Mouse (Mus musculus) neural tube, embryonic 11.5 days (tissue): ENCODE measurements at regions not wholly inside any gene's neighbourhood (a gene's known extent, or its start where the extent isn't known, plus 50 kb on each side); places are given as distances from the start of the nearest gene placed in this dataset.

Experiments
- ATAC-seq: fragments of 200-750 bp; cut with Nextera tagmentation; 2 replicates; pipeline ENCODE4 v1.8.0; 2017; ENCODE audit warnings: moderate number of reproducible peaks, mild to moderate bottlenecking, moderate TSS enrichment, moderate library complexity; ENCODE audit not compliant: insufficient read depth, low FRiP score, low TSS enrichment
- DNase-seq: peaks from one replicate; pipeline ENCODE4 v3.0.0-alpha.2; 2015; ENCODE audit warnings: low spot score
- H3K27ac ChIP-seq: fragments of 300-500 bp; sonication (generic); 2 replicates; pipeline ENCODE4 v1.5.1; 2014; ENCODE audit warnings: low read depth, mild to moderate bottlenecking, low read length
- H3K27me3 ChIP-seq: fragments of 300-500 bp; sonication (generic); 2 replicates; pipeline ENCODE4 v1.6.1; 2014; ENCODE audit warnings: mild to moderate bottlenecking, low read length, mixed read lengths; ENCODE audit not compliant: control insufficient read depth, insufficient read depth
- H3K36me3 ChIP-seq: fragments of 300-500 bp; sonication (generic); 2 replicates; pipeline ENCODE4 v1.6.1; 2014; ENCODE audit warnings: mild to moderate bottlenecking, low read length, moderate library complexity, mixed read lengths; ENCODE audit not compliant: control insufficient read depth, insufficient read depth
- H3K4me1 ChIP-seq: fragments of 300-500 bp; sonication (generic); 2 replicates; pipeline ENCODE4 v1.6.1; 2014; ENCODE audit warnings: low read length, mixed read lengths; ENCODE audit not compliant: control insufficient read depth, insufficient read depth
- H3K4me2 ChIP-seq: fragments of 300-500 bp; sonication (generic); 2 replicates; pipeline ENCODE4 v1.6.1; 2014; ENCODE audit warnings: low read depth, mild to moderate bottlenecking, moderate library complexity
- H3K4me3 ChIP-seq: fragments of 300-500 bp; sonication (generic); 2 replicates; pipeline ENCODE4 v1.5.1; 2014; ENCODE audit warnings: low read depth, low read length
- H3K9ac ChIP-seq: fragments of 300-500 bp; sonication (generic); 2 replicates; pipeline ENCODE4 v1.6.1; 2014; ENCODE audit warnings: mild to moderate bottlenecking, low read length
- H3K9me3 ChIP-seq: fragments of 300-500 bp; sonication (generic); 2 replicates; pipeline ENCODE4 v1.6.1; 2016; ENCODE audit warnings: low read length; ENCODE audit not compliant: control insufficient read depth
- WGBS: fragments of 180-500 bp; shearing (Covaris S2); extraction: QIAGEN DNeasy Blood & Tissue Kit; methylation state at CpG from one replicate; pipeline ENCODE4 v1.1.7; 2014; 5-methylcytosine and 5-hydroxymethylcytosine counted together

GRCm38 (mm10) chr17:14610791-14611522, 83.1 kb downstream of the Thbs2 start:
- Histone ChIP-seq H3K4me2 (no peak overlapping the region), H3K27me3 (no peaks in the 10 kb centered on the region), H3K4me3 (no peak overlapping the region), H3K9me3 (no peaks in the 10 kb centered on the region), H3K27ac (no peak overlapping the region), H3K4me1 (no peaks in the 10 kb centered on the region), H3K9ac (no peak overlapping the region), H3K36me3 (no peaks in the 10 kb centered on the region)
- no peak for ATAC-seq
- WGBS = 77% methylated on average over 4 of the region's 4 CpGs
- DNase-seq = no peak

GRCm38 (mm10) chr17:14608845-14609244, 85.2 kb downstream of the Thbs2 start:
- Histone ChIP-seq H3K9me3 (no peaks in the 10 kb centered on the region), H3K9ac (no peak overlapping the region), H3K36me3 (no peaks in the 10 kb centered on the region), H3K27me3 (no peaks in the 10 kb centered on the region), H3K4me3 (no peak overlapping the region), H3K27ac (no peak overlapping the region), H3K4me2 (no peak overlapping the region), H3K4me1 (no peaks in the 10 kb centered on the region)
- no peak for DNase-seq
- 86% methylated on average over 4 of the region's 4 CpGs for WGBS
- no peak for ATAC-seq

- no peak for DNase-seq
- H3K9me3 ChIP-seq = no peaks in the 10 kb centered on the region
- H3K4me1 ChIP-seq = no peaks in the 10 kb centered on the region
- H3K4me2 ChIP-seq = no peak overlapping the region
- H3K4me3 ChIP-seq = no peak overlapping the region
- no peak for ATAC-seq
- WGBS = 86% methylated on average over 5 of the region's 5 CpGs
- no peak overlapping the region for H3K9ac ChIP-seq
- no peaks in the 10 kb centered on the region for H3K36me3 ChIP-seq
- H3K27ac ChIP-seq = no peak overlapping the region
- H3K27me3 ChIP-seq = no peaks in the 10 kb centered on the region
Observed at GRCm38 (mm10) chr17:14606356-14606989, 87.6 kb downstream of the Thbs2 start.

GRCm38 (mm10) chr17:14599681-14600080, 94.4 kb downstream of the Thbs2 start:
- Histone ChIP-seq H3K27me3 (no peaks in the 10 kb centered on the region), H3K36me3 (no peaks in the 10 kb centered on the region), H3K4me2 (no peak overlapping the region), H3K9me3 (no peaks in the 10 kb centered on the region), H3K4me3 (no peak overlapping the region), H3K9ac (no peak overlapping the region), H3K4me1 (no peaks in the 10 kb centered on the region), H3K27ac (no peak overlapping the region)
- 66% methylated on average over 10 of the region's 10 CpGs for WGBS
- ATAC-seq = no peak
- DNase-seq = no peak

- Histone ChIP-seq H3K9ac (no peak overlapping the region), H3K9me3 (no peaks in the 10 kb centered on the region), H3K4me2 (no peak overlapping the region), H3K27ac (no peak overlapping the region), H3K4me3 (no peak overlapping the region), H3K27me3 (no peaks in the 10 kb centered on the region), H3K4me1 (no peaks in the 10 kb centered on the region), H3K36me3 (no peaks in the 10 kb centered on the region)
- 90% methylated on average over 7 of the region's 7 CpGs for WGBS
- DNase-seq (no peak), ATAC-seq (no peak)
Observed at GRCm38 (mm10) chr17:14596470-14596869, 97.6 kb downstream of the Thbs2 start.

GRCm38 (mm10) chr17:14595525-14595924, 98.5 kb downstream of the Thbs2 start:
- Histone ChIP-seq H3K4me1 (no peaks in the 10 kb centered on the region), H3K4me2 (no peak overlapping the region), H3K9ac (no peak overlapping the region), H3K27me3 (no peaks in the 10 kb centered on the region), H3K9me3 (no peaks in the 10 kb centered on the region), H3K27ac (no peak overlapping the region), H3K4me3 (no peak overlapping the region), H3K36me3 (no peaks in the 10 kb centered on the region)
- WGBS = 89% methylated on average over 7 of the region's 7 CpGs
- ATAC-seq (no peak), DNase-seq (no peak)

GRCm38 (mm10) chr17:14588086-14588817, 105.8 kb downstream of the Thbs2 start:
- Histone ChIP-seq H3K4me1 (no peaks in the 10 kb centered on the region), H3K27ac (no peak overlapping the region), H3K9ac (no peak overlapping the region), H3K4me2 (no peak overlapping the region), H3K4me3 (no peak overlapping the region), H3K36me3 (no peaks in the 10 kb centered on the region), H3K9me3 (no peaks in the 10 kb centered on the region), H3K27me3 (no peaks in the 10 kb centered on the region)
- DNase-seq (no peak), ATAC-seq (no peak)
- 91% methylated on average over 12 of the region's 12 CpGs for WGBS

- no peaks in the 10 kb centered on the region for H3K4me1 ChIP-seq
- no peak overlapping the region for H3K4me2 ChIP-seq
- 84% methylated on average over 3 of the region's 3 CpGs for WGBS
- DNase-seq (no peak), ATAC-seq (no peak)
- no peaks in the 10 kb centered on the region for H3K27me3 ChIP-seq
- no peak overlapping the region for H3K9ac ChIP-seq
- H3K36me3 ChIP-seq = no peaks in the 10 kb centered on the region
- H3K9me3 ChIP-seq = no peaks in the 10 kb centered on the region
- H3K4me3 ChIP-seq = no peak overlapping the region
- no peak overlapping the region for H3K27ac ChIP-seq
Observed at GRCm38 (mm10) chr17:14579671-14580070, 114.4 kb downstream of the Thbs2 start.
